Mouse (Mus musculus) mesoderm, embryonic 11.5 days (tissue): ENCODE results near the gene Fsd2.
A peak's percentile ranks its signal among the peaks of the same experiment; 100 is the strongest.

Source experiments
- DNase-seq: peaks from one replicate; pipeline ENCODE4 v3.0.0-alpha.2; 2012; ENCODE audit warnings: low read depth, low spot score

Gene Fsd2

GRCm38 (mm10) chr7:81542934-81543333, 23.8 kb downstream of the Fsd2 start:
- no peak for DNase-seq

- DNase-seq: no peak
Measured at GRCm38 (mm10) chr7:81541924-81542524, 24.7 kb downstream of the Fsd2 start.

- no peak for DNase-seq
Measured at GRCm38 (mm10) chr7:81540999-81541398, 25.7 kb downstream of the Fsd2 start.

GRCm38 (mm10) chr7:81539565-81539964, 27.2 kb downstream of the Fsd2 start:
- no peak for DNase-seq

GRCm38 (mm10) chr7:81538070-81538675, 28.6 kb downstream of the Fsd2 start:
- peak; percentile 27 for DNase-seq

GRCm38 (mm10) chr7:81536478-81536877, 30.3 kb downstream of the Fsd2 start:
- no peak for DNase-seq

GRCm38 (mm10) chr7:81531462-81531861, 35.3 kb downstream of the Fsd2 start:
- no peak for DNase-seq

- no peak for DNase-seq
Measured at GRCm38 (mm10) chr7:81528918-81529317, 37.8 kb downstream of the Fsd2 start.

GRCm38 (mm10) chr7:81523663-81524017, 43.1 kb downstream of the Fsd2 start:
- no peak for DNase-seq

- peak; percentile 94 for DNase-seq
Measured at GRCm38 (mm10) chr7:81523008-81523662, 43.6 kb downstream of the Fsd2 start.

GRCm38 (mm10) chr7:81516154-81517030, 50.4 kb downstream of the Fsd2 start:
- no peak for DNase-seq

- no peak for DNase-seq
Measured at GRCm38 (mm10) chr7:81514906-81515590, 51.7 kb downstream of the Fsd2 start.

GRCm38 (mm10) chr7:81501050-81501449, 65.7 kb downstream of the Fsd2 start:
- no peak for DNase-seq

GRCm38 (mm10) chr7:81498181-81498580, 68.6 kb downstream of the Fsd2 start, which contains the start of gene BC048679:
Gene BC048679 (minus strand): TSS chr7:81498281.
- no peak for DNase-seq

GRCm38 (mm10) chr7:81497171-81497570, 69.6 kb downstream of the Fsd2 start:
- peak; percentile 56 for DNase-seq

GRCm38 (mm10) chr7:81493331-81494021, 73.3 kb downstream of the Fsd2 start, which contains the start of gene Ap3b2:
Gene Ap3b2 (minus strand): TSS chr7:81493925.
- peak; percentile 82 for DNase-seq

- no peak for DNase-seq
Measured at GRCm38 (mm10) chr7:81492628-81493027, 74.1 kb downstream of the Fsd2 start.

- DNase-seq: peak; percentile 43
Measured at GRCm38 (mm10) chr7:81489649-81490048, 77.1 kb downstream of the Fsd2 start.
